Mouse (Mus musculus) CD4-positive, CD25-positive, alpha-beta regulatory T cell, adult 2 months (primary cell): Measurements from ENCODE around the gene Olfr845.

Source experiments
- DNase-seq: peaks from one replicate; pipeline ENCODE4 v3.0.0-alpha.2; 2012; ENCODE audit warnings: low read depth, low spot score

Olfr845 gene

GRCm38 (mm10) chr9:19336157-19336556 is at the start of gene Olfr845:
Olfr845 (plus strand) TSS chr9:19336457.
- DNase-seq = no peak

- DNase-seq = no peak
Observed at GRCm38 (mm10) chr9:19316047-19316446, 20.2 kb upstream of the Olfr845 start, which contains the start of gene Olfr844. Olfr844 (plus strand) TSS chr9:19316347.

GRCm38 (mm10) chr9:19363905-19364304 is 27.6 kb downstream of the Olfr845 start, which contains the start of gene Olfr846:
Olfr846 (minus strand) TSS chr9:19364005.
- DNase-seq = no peak

- DNase-seq = no peak
Observed at GRCm38 (mm10) chr9:19378569-19378968, 42.3 kb downstream of the Olfr845 start, which contains the start of gene Olfr847. Olfr847 (minus strand) TSS chr9:19378669.
